Mouse (Mus musculus) lung, postnatal 0 days (tissue): ENCODE measurements at regions not wholly inside any gene's neighbourhood (a gene's known extent, or its start where the extent isn't known, plus 50 kb on each side); places are given as distances from the start of the nearest gene placed in this dataset.

Source experiments
- ATAC-seq: fragments of 200-750 bp; cut with Nextera tagmentation; 2 replicates; pipeline ENCODE4 v1.8.0; 2017; ENCODE audit warnings: moderate library complexity
- DNase-seq: peaks from one replicate; pipeline ENCODE4 v3.0.0-alpha.2; 2016; ENCODE audit warnings: low spot score
- H3K27ac ChIP-seq: fragments of 300-500 bp; sonication (generic); 2 replicates; pipeline ENCODE4 v1.5.1; 2014; ENCODE audit warnings: antibody characterized with exemption, mild to moderate bottlenecking, low read length, mixed read lengths
- H3K27me3 ChIP-seq: fragments of 300-500 bp; sonication (generic); replicated peaks from 2 replicates; pipeline ENCODE4 v1.6.1; 2014; ENCODE audit warnings: low read length, mixed read lengths; ENCODE audit not compliant: insufficient read depth
- H3K36me3 ChIP-seq: fragments of 300-500 bp; sonication (generic); 2 replicates; pipeline ENCODE4 v1.6.1; 2014; ENCODE audit warnings: low read length, mixed read lengths; ENCODE audit not compliant: insufficient read depth
- H3K4me1 ChIP-seq: fragments of 300-500 bp; sonication (generic); 2 replicates; pipeline ENCODE4 v1.6.1; 2014; ENCODE audit warnings: antibody characterized with exemption, low read depth, low read length, mixed read lengths; ENCODE audit not compliant: insufficient read depth
- H3K4me2 ChIP-seq: fragments of 300-500 bp; sonication (generic); replicated peaks from 2 replicates; pipeline ENCODE4 v1.6.1; 2014; ENCODE audit warnings: low read depth, mild to moderate bottlenecking, low read length, moderate library complexity, mixed read lengths
- H3K4me3 ChIP-seq: fragments of 300-500 bp; sonication (generic); 2 replicates; pipeline ENCODE4 v1.5.1; 2014; ENCODE audit warnings: low read depth, low read length
- H3K9ac ChIP-seq: fragments of 300-500 bp; sonication (generic); replicated peaks from 2 replicates; pipeline ENCODE4 v1.6.1; 2014; ENCODE audit warnings: low read depth, mild to moderate bottlenecking
- H3K9me3 ChIP-seq: fragments of 300-500 bp; sonication (generic); 2 replicates; pipeline ENCODE4 v1.6.1; 2016; ENCODE audit warnings: low read length, mixed read lengths
- CTCF ChIP-seq: IDR thresholded peaks from 2 replicates; pipeline ENCODE4 v1.5.1; 2016; ENCODE audit warnings: antibody characterized with exemption, mild to moderate bottlenecking
- EP300 ChIP-seq: IDR thresholded peaks from 2 replicates; pipeline ENCODE4 v1.6.1; 2016; ENCODE audit warnings: antibody characterized with exemption, mild to moderate bottlenecking, control low read depth
- WGBS: fragments of 180-500 bp; shearing (Covaris S2); extraction: QIAGEN DNeasy Blood & Tissue Kit; methylation state at CpG from one replicate; pipeline ENCODE4 v1.1.7; 2014; 5-methylcytosine and 5-hydroxymethylcytosine counted together

GRCm38 (mm10) chr4:152975012-152975675 is 497.5 kb upstream of the Kcnab2 start:
- ATAC-seq, result no peak
- Histone ChIP-seq H3K36me3 (no peaks in the 10 kb centered on the region), H3K9me3 (no peaks in the 10 kb centered on the region), H3K9ac (no peak overlapping the region), H3K4me3 (no peak overlapping the region), H3K27ac (no peak overlapping the region), H3K4me1 (no peaks in the 10 kb centered on the region), H3K4me2 (no peak overlapping the region), H3K27me3 (no peaks in the 10 kb centered on the region)
- 66% methylated on average over 8 of the region's 8 CpGs for WGBS
- TF ChIP-seq CTCF (no peak), EP300 (no peak)
- no peak for DNase-seq

DNA sequence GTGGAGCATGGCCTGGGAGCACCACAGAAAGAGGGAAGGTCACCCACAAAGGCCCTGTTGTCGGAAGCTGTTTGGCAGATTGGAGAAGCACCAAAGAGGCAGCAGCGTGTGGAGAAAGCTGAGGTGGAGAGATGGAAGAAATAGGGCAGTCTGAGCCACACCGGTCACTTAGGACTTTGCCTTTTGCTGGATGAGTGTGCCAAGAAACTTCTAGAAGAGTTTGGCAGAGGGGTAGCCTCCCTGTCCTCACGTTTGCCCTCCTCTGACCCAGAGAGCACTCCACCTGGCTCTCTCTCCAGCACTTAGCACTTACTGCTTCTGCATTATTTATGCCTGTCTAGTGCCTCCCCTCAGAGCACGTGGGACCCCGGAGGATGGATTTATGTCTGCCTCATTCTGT is 485.3 kb upstream of the Kcnab2 start:
- no peaks in the 10 kb centered on the region for H3K36me3 ChIP-seq
- 66% methylated on average over 6 of the region's 6 CpGs for WGBS
- ATAC-seq, result no peak
- H3K27me3 ChIP-seq, result no peaks in the 10 kb centered on the region
- H3K4me1 ChIP-seq, result no peaks in the 10 kb centered on the region
- H3K4me2 ChIP-seq, result no peak overlapping the region
- no peak overlapping the region for H3K27ac ChIP-seq
- no peaks in the 10 kb centered on the region for H3K9me3 ChIP-seq
- no peak for TF ChIP-seq EP300
- TF ChIP-seq CTCF, result no peak
- DNase-seq, result no peak
- H3K9ac ChIP-seq, result no peak overlapping the region
- no peak overlapping the region for H3K4me3 ChIP-seq

DNA sequence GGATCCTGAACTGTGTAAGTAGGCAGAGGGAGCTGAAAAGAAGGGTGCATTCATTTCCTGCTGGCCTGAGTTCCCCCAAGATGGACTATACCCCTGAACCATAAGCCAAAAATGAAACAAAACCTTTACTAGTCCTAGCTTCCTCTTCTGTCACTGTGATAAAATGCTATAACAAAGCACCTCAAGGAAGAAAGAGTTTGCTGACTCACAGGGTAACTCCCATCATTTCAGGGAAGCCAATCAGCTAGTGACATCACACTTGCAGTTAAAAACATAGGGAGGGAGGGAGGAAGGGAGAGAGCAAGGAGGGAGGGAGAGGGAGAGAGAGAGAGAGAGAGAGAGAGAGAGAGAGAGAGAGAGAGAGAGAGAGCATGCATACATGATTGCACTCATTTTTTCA is 484.5 kb upstream of the Kcnab2 start:
- Histone ChIP-seq H3K27me3 (no peaks in the 10 kb centered on the region), H3K36me3 (no peaks in the 10 kb centered on the region), H3K4me1 (no peaks in the 10 kb centered on the region), H3K9ac (no peak overlapping the region), H3K4me2 (no peak overlapping the region), H3K4me3 (no peak overlapping the region), H3K9me3 (no peaks in the 10 kb centered on the region), H3K27ac (no peak overlapping the region)
- no peak for DNase-seq
- TF ChIP-seq CTCF (no peak), EP300 (no peak)
- ATAC-seq, result no peak

GRCm38 (mm10) chr4:152961677-152962076 is 484.0 kb upstream of the Kcnab2 start:
- no peak overlapping the region for H3K9ac ChIP-seq
- DNase-seq, result no peak
- no peaks in the 10 kb centered on the region for H3K4me1 ChIP-seq
- H3K27me3 ChIP-seq, result no peaks in the 10 kb centered on the region
- TF ChIP-seq EP300 (no peak), CTCF (no peak)
- no peak overlapping the region for H3K4me2 ChIP-seq
- no peaks in the 10 kb centered on the region for H3K9me3 ChIP-seq
- H3K27ac ChIP-seq, result no peak overlapping the region
- no peak overlapping the region for H3K4me3 ChIP-seq
- 88% methylated on average over 4 of the region's 4 CpGs for WGBS
- no peak for ATAC-seq
- H3K36me3 ChIP-seq, result no peaks in the 10 kb centered on the region

DNA sequence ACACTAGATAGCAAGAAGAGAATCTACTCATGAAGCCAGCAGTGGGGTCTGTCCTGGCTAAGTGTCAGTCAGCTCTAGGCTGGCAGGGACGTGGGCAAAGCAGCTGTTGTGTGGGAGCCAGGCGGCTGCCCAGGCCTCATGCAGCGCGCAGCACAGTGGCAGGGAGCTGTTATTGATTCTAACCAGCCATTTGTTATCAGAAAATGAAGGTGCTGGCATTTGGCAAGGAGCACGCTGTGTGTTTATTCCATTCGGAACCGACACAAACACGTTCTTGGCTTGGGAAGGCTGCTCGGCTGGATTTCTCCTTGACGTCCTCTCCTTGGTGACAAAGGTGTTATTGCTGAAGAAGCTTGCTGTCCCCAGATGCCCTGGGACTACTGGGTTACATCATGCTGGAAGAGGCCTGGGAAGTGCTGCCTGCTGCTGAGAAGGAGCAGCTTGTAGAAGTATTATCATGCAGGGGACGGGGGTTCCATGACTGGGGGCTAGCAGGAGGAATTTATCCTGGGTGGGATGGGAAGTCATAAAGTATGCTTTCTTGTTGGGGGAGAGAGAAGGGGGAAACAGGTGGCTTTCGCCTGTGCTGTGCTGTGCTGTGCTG is 482.1 kb upstream of the Kcnab2 start:
- ATAC-seq (no peak), DNase-seq (no peak)
- 40% methylated on average over 12 of the region's 12 CpGs for WGBS

GRCm38 (mm10) chr4:152953237-152953974 is 475.7 kb upstream of the Kcnab2 start:
- no peak for TF ChIP-seq CTCF
- no peak for TF ChIP-seq EP300
- ATAC-seq (no peak), DNase-seq (no peak)
- no peaks in the 10 kb centered on the region for H3K9me3 ChIP-seq
- no peak overlapping the region for H3K4me3 ChIP-seq
- no peaks in the 10 kb centered on the region for H3K36me3 ChIP-seq
- no peaks in the 10 kb centered on the region for H3K4me1 ChIP-seq
- H3K27me3 ChIP-seq, result no peaks in the 10 kb centered on the region
- no peak overlapping the region for H3K4me2 ChIP-seq
- 35% methylated on average over 15 of the region's 15 CpGs for WGBS
- H3K9ac ChIP-seq, result no peak overlapping the region
- H3K27ac ChIP-seq, result no peak overlapping the region

More for the DNA sequence above, 482.1 kb upstream of the Kcnab2 start:
- Histone ChIP-seq H3K4me1 (no peaks in the 10 kb centered on the region), H3K36me3 (no peaks in the 10 kb centered on the region), H3K9ac (no peak overlapping the region), H3K4me2 (no peak overlapping the region), H3K4me3 (no peak overlapping the region), H3K27me3 (no peaks in the 10 kb centered on the region), H3K9me3 (no peaks in the 10 kb centered on the region), H3K27ac (no peak overlapping the region)
- no peak for TF ChIP-seq CTCF
- TF ChIP-seq EP300, result no peak
